9 mouse cellular contexts compared by ENCODE assay signal in genomic region chr5:136564613-136565299, GRCm38 (mm10). TPM values are rescaled to one million over a fixed set of nuclear protein-coding genes. Genes with fewer than 3 reads are reported as not detected.
A peak's percentile ranks its signal among the peaks of the same experiment; 100 is the strongest.
DNase-seq lines count a peak whose midpoint lies in the region; ATAC-seq and TF ChIP-seq lines count a peak whose summit lies in the region.
"Had no signal": no experiment of that assay in that cellular context is flagged by ENCODE, and none has a peak within 500 bp of the region (broad histone marks: within the 10 kb centered on the region; RNA-seq: fewer than 3 reads in every experiment).

No protein-coding gene starts in this region.

- WGBS in heart, embryonic 12.5 days, result 39% methylated on average over 11 of the region's 11 CpGs
- 52% methylated on average over 11 of the region's 11 CpGs for WGBS in hindbrain, embryonic 11.5 days
- 60% methylated on average over 11 of the region's 11 CpGs for WGBS in midbrain, embryonic 10.5 days

- no peaks in the 10 kb centered on the region for H3K36me3 ChIP-seq in heart, embryonic 12.5 days
- no peaks in the 10 kb centered on the region for H3K36me3 ChIP-seq in ES-E14 (ENCODE audit: control insufficient read depth, insufficient read depth, low read length, poor library complexity, severe bottlenecking)
- H3K36me3 ChIP-seq in hindbrain, embryonic 11.5 days (ENCODE audit: control insufficient read depth, insufficient read depth, low read length), result no peaks in the 10 kb centered on the region
- H3K36me3 ChIP-seq in midbrain, embryonic 10.5 days, result no peaks in the 10 kb centered on the region
- H3K36me3 ChIP-seq: G1E had no signal

- DNase-seq in heart, adult 9 months (ENCODE audit: low spot score in 2 of 2), result no peak
- DNase-seq in ES-E14 (ENCODE audit: low read depth, low spot score), result no peak
- no peak for DNase-seq in hindbrain, embryonic 11.5 days (ENCODE audit: low spot score)
- no peak for DNase-seq in midbrain, embryonic 10.5 days (ENCODE audit: low spot score)
- no peak for DNase-seq in right cerebral cortex, postnatal 36 days (ENCODE audit: low spot score in 2 of 2)
- DNase-seq in layer of hippocampus, postnatal 14 days (ENCODE audit: low spot score in 2 of 2), result no peak
- no peak for DNase-seq in right cerebral cortex, adult 18-20 months

- no peaks in the 10 kb centered on the region for H3K9me3 ChIP-seq in heart, embryonic 12.5 days (replicated peaks)
- no peaks in the 10 kb centered on the region for H3K9me3 ChIP-seq in ES-E14 (ENCODE audit: control insufficient read depth, insufficient read depth, low read depth, low read length)
- no peaks in the 10 kb centered on the region for H3K9me3 ChIP-seq in hindbrain, embryonic 11.5 days (ENCODE audit: control insufficient read depth, low read length)
- no peaks in the 10 kb centered on the region for H3K9me3 ChIP-seq in midbrain, embryonic 10.5 days (replicated peaks)

- 0 out of 2 replicates have a peak, but pooled peaks cover 1% of the 10 kb centered on the region for H3K27me3 ChIP-seq in heart, embryonic 12.5 days (replicated peaks)
- H3K27me3 ChIP-seq in hindbrain, embryonic 11.5 days (ENCODE audit: control insufficient read depth, insufficient read depth, low read length), result peaks cover 8% of the 10 kb centered on the region
- H3K27me3 ChIP-seq in midbrain, embryonic 10.5 days (ENCODE audit: low read depth, poor library complexity, severe bottlenecking), result peaks cover 16% of the 10 kb centered on the region

- peak overlapping the region; percentile 85 for H3K4me3 ChIP-seq in heart, embryonic 12.5 days
- H3K4me3 ChIP-seq in ES-E14 (ENCODE audit: insufficient read depth in 1 of 2, low read depth in 1 of 2, low read length in 2 of 2, poor library complexity in 1 of 2, severe bottlenecking in 1 of 2), result peak overlapping the region; percentile 97 to 99; a peak in 3 of 4 replicates
- H3K4me3 ChIP-seq in hindbrain, embryonic 11.5 days (ENCODE audit: low read depth, low read length), result peak overlapping the region; percentile 80
- H3K4me3 ChIP-seq in midbrain, embryonic 10.5 days, result peak overlapping the region; percentile 98

- peaks cover 19% of the 10 kb centered on the region for H3K4me1 ChIP-seq in heart, embryonic 12.5 days (replicated peaks)
- peaks cover 7 to 9% of the 10 kb centered on the region in 2 experiments; a peak in 3 of 4 replicates for H3K4me1 ChIP-seq in ES-E14 (ENCODE audit: control insufficient read depth in 2 of 2, insufficient read depth in 2 of 2, low read length in 2 of 2, poor library complexity in 1 of 2)
- H3K4me1 ChIP-seq in hindbrain, embryonic 11.5 days (replicated peaks; ENCODE audit: control insufficient read depth, insufficient read depth, low read length), result 0 out of 2 replicates have a peak, but pooled peaks cover 6% of the 10 kb centered on the region
- H3K4me1 ChIP-seq in midbrain, embryonic 10.5 days, result peaks cover 52% of the 10 kb centered on the region

- H3K4me2 ChIP-seq in heart, embryonic 12.5 days, result peak overlapping the region; percentile 97
- peak overlapping the region; percentile 88 for H3K4me2 ChIP-seq in hindbrain, embryonic 11.5 days (replicated peaks; ENCODE audit: low read depth, low read length)

- peak overlapping the region; percentile 93; the same call in 1 of the 2 replicates for H3K27ac ChIP-seq in heart, embryonic 12.5 days (ENCODE audit: poor library complexity, severe bottlenecking)
- H3K27ac ChIP-seq in ES-E14 (ENCODE audit: insufficient read depth, low read depth, low read length, poor library complexity, severe bottlenecking), result no peak overlapping the region
- no peak overlapping the region for H3K27ac ChIP-seq in hindbrain, embryonic 11.5 days (ENCODE audit: low read depth, low read length)
- no peak overlapping the region for H3K27ac ChIP-seq in midbrain, embryonic 10.5 days (replicated peaks)

- peak overlapping the region; percentile 93 for H3K9ac ChIP-seq in heart, embryonic 12.5 days
- no peak overlapping the region for H3K9ac ChIP-seq in ES-E14 (ENCODE audit: insufficient read depth, low read depth, low read length, poor library complexity, severe bottlenecking)
- H3K9ac ChIP-seq in hindbrain, embryonic 11.5 days (ENCODE audit: low read depth, low read length), result peak overlapping the region; percentile 97

- ATAC-seq in heart, embryonic 12.5 days (ENCODE audit: insufficient number of reproducible peaks, low FRiP score), result no peak
- no peak for ATAC-seq in hindbrain, embryonic 11.5 days (ENCODE audit: low FRiP score)

- in situ Hi-C loops in ES-E14 (cut with MboI; ENCODE audit: low sequenced_read_pairs in 2 of 2, unreplicated experiment in 2 of 2), result loop anchor here in 1 of 2 experiments (5.0 kb wide), 1 partner anchor 58 kb away; no protein-coding TSS in a partner anchor

TF ChIP-seq in ES-E14, 5 proteins besides CTCF, POLR2A, EP300 and RAD21:
- TF ChIP-seq ZC3H11A (IDR thresholded peaks at IDR 0.05; ENCODE audit: borderline replicate concordance, low read depth, low read length), result no peak
- no peak for TF ChIP-seq CHD2 (IDR thresholded peaks at IDR 0.05; ENCODE audit: low read depth, low read length)
- TF ChIP-seq MAFK (IDR thresholded peaks at IDR 0.05; ENCODE audit: insufficient read depth, low read depth, low read length), result no peak
- TF ChIP-seq HCFC1 (IDR thresholded peaks at IDR 0.05; ENCODE audit: borderline replicate concordance, insufficient read depth, low read length), result no peak
- TF ChIP-seq ZNF384 (IDR thresholded peaks at IDR 0.05; ENCODE audit: low read depth, low read length), result no peak

RNA-seq across cellular contexts. Expression of gene Cux1, which starts 2.5 kb away (rescaled TPM):
- 81.0 and 85.4 TPM in 2 replicates for polyA plus RNA-seq in heart, embryonic 12.5 days (2016; fragmentation: Nextera tagmentation; extraction: Ambion mirVana)
- 22.6 and 23.6 TPM in 2 replicates for total RNA-seq in ES-E14 (2012; rRNA removed)
- 103 and 107 TPM in 2 replicates for polyA plus RNA-seq in hindbrain, embryonic 11.5 days (2014; fragmentation: Nextera tagmentation; extraction: Ambion mirVana)
- 100 and 128 TPM in 2 replicates for polyA plus RNA-seq in midbrain, embryonic 10.5 days (2016; fragmentation: Nextera tagmentation; extraction: Ambion mirVana)
- 10 to 100 TPM; 49.8 to 52.4 TPM for total RNA-seq in layer of hippocampus, postnatal 14 days (2021)
